Mouse (Mus musculus) forebrain, embryonic 14.5 days (tissue): ENCODE results near the gene Tmem167. TPM values are rescaled to one million over a fixed set of nuclear protein-coding genes. Genes with fewer than 3 reads are reported as not detected.

Experiments used
- polyA plus RNA-seq: library from polyadenylated mRNA; unstranded; fragments of >200 nt; fragmentation: Nextera tagmentation; extraction: Ambion mirVana; gene quantifications from 2 replicates; pipeline ENCODE4 v1.2.1, GENCODE M21; 2014

The Tmem167 gene
- polyA plus RNA-seq, 1 experiment from 2014 or later, result 53.4 TPM

Other genes with a start within 250 kb of the Tmem167 start
- 12.5 and 17.0 TPM in 2 replicates for gene Xrcc4, start 485 bp downstream of the Tmem167 start, polyA plus RNA-seq